Mouse (Mus musculus) G1E (cell line): ENCODE data around the gene Kcnn3.

Source experiments
- CTCF ChIP-seq: IDR thresholded peaks from 2 replicates; pipeline ENCODE4 v1.5.1; 2012; ENCODE audit warnings: low read depth, low read length, inconsistent platforms, mixed read lengths
- GATA1 ChIP-seq: IDR thresholded peaks from 2 replicates; pipeline ENCODE4 v1.6.1; 2012; ENCODE audit warnings: borderline replicate concordance, low read length, inconsistent platforms, mixed read lengths
- POLR2AphosphoS5 ChIP-seq: IDR thresholded peaks from 2 replicates; pipeline ENCODE4 v1.6.1; 2012; ENCODE audit warnings: low read depth, low read length, inconsistent platforms; ENCODE audit not compliant: insufficient replicate concordance
- TAL1 ChIP-seq: conservative IDR thresholded peaks from 2 replicates; pipeline ENCODE4 v1.6.1; 2012; ENCODE audit warnings: low read depth, low read length, inconsistent platforms, mixed read lengths

GRCm38 (mm10) chr3:89548805-89549204 is 28.8 kb downstream of the Kcnn3 start:
- no peak for TF ChIP-seq GATA1
- no peak for TF ChIP-seq CTCF
- TF ChIP-seq TAL1 = no peak
- no peak for TF ChIP-seq POLR2AphosphoS5
